Mouse (Mus musculus) heart, adult 2 months (tissue): ENCODE measurements around the gene Gm44511. TPM values are rescaled to one million over a fixed set of nuclear protein-coding genes. Genes with fewer than 3 reads are reported as not detected.
"Not testable (repeated sequence)": the region's sequence is repeated elsewhere in the genome, so short reads cannot be mapped to it uniquely, and the experiment has no call there.

Source experiments
- DNase-seq, 2 experiments: peaks; one replicate each; pipeline ENCODE4 v3.0.0; 2021
- H3K27ac ChIP-seq: fragments of 200-600 bp; 2 replicates; pipeline ENCODE4 v1.8.1; 2022
- H3K27me3 ChIP-seq: fragments of 200-500 bp; 2 replicates; pipeline ENCODE4 v1.6.1; 2012; ENCODE audit warnings: mild to moderate bottlenecking, low read length, inconsistent platforms, mixed read lengths; ENCODE audit not compliant: control insufficient read depth, insufficient read depth
- H3K36me3 ChIP-seq: fragments of 200-500 bp; 2 replicates; pipeline ENCODE4 v1.6.1; 2012; ENCODE audit warnings: low read length, inconsistent platforms; ENCODE audit not compliant: control insufficient read depth, insufficient read depth
- H3K4me1 ChIP-seq: fragments of 200-500 bp; 2 replicates; pipeline ENCODE4 v1.6.1; 2011; ENCODE audit warnings: low read length; ENCODE audit not compliant: control insufficient read depth, insufficient read depth
- H3K4me3 ChIP-seq: fragments of 200-600 bp; 2 replicates; pipeline ENCODE4 v1.8.1; 2022
- H3K79me2 ChIP-seq: fragments of 200-500 bp; replicated peaks from 2 replicates; pipeline ENCODE4 v1.6.1; 2012; ENCODE audit warnings: mild to moderate bottlenecking, inconsistent platforms, low read length, moderate library complexity, mixed read lengths; ENCODE audit not compliant: control insufficient read depth, insufficient read depth
- H3K9ac ChIP-seq: fragments of 200-500 bp; 2 replicates; pipeline ENCODE4 v1.6.1; 2012; ENCODE audit warnings: low read depth, mild to moderate bottlenecking, control low read depth, inconsistent platforms, low read length, mixed read lengths
- CTCF ChIP-seq: fragments of 200-600 bp; IDR thresholded peaks from 2 replicates; pipeline ENCODE4 v1.8.1; 2022; ENCODE audit warnings: antibody characterized with exemption, mild to moderate bottlenecking, moderate library complexity
- EP300 ChIP-seq: fragments of 200-500 bp; IDR thresholded peaks from 2 replicates; pipeline ENCODE4 v1.6.1; 2011; ENCODE audit warnings: low read depth, low read length, control low read depth; ENCODE audit not compliant: insufficient read depth
- POLR2A ChIP-seq: fragments of 200-500 bp; IDR thresholded peaks from 2 replicates; pipeline ENCODE4 v1.6.1; 2011; ENCODE audit warnings: mild to moderate bottlenecking, low read depth, low read length, control low read depth; ENCODE audit not compliant: insufficient read depth
- WGBS: fragments of 180-500 bp; shearing (Covaris S2); methylation state at CpG from one replicate; pipeline ENCODE4 v1.1.7; 2018; 5-methylcytosine and 5-hydroxymethylcytosine counted together
- intact Hi-C: fragments of 180-260 bp; cut with DNase I; formaldehyde crosslinking; loops from one replicate; pipeline ENCODE4 v1.15.1; 2025
- polyA plus RNA-seq: library from polyadenylated mRNA; depleted of rRNA; stranded (reverse); fragments of >200 nt; gene quantifications from 2 replicates; pipeline ENCODE4 v1.2.3, GENCODE M21; 2012
- total RNA-seq, 2 experiments: library from RNA; stranded (reverse); gene quantifications; 2 replicates each; pipeline ENCODE4 v1.2.3; 2021

Gene Gm44511
- total and polyA plus RNA-seq, 3 experiments: 0.86 TPM; not detected in 2

- H3K9ac ChIP-seq: peak overlapping the region; percentile 96
- no peaks in the 10 kb centered on the region for H3K36me3 ChIP-seq
- peak; percentile 79 to 83 for DNase-seq
- intact Hi-C loops: loop anchor here (2.0 to 5.0 kb wide), 2 partner anchors 13 to 406 kb away; partner anchors contain the start of gene Fkbp4
- H3K79me2 ChIP-seq: no peaks in the 10 kb centered on the region
- peak overlapping the region; percentile 96 for H3K27ac ChIP-seq
- TF ChIP-seq CTCF (no peak), EP300 (no peak), POLR2A (peak; percentile 62; the same call in 1 of the 2 replicates)
- H3K4me3 ChIP-seq: peak overlapping the region; percentile 86
- peaks cover 5% of the 10 kb centered on the region; the same call in 1 of the 2 replicates for H3K4me1 ChIP-seq
- WGBS: under 1% methylated on average over 22 of the region's 22 CpGs
- H3K27me3 ChIP-seq: no peaks in the 10 kb centered on the region
Observed at GRCm38 (mm10) chr6:128843479-128843992, 17.4 kb upstream of the Gm44511 start.

- peak overlapping the region; percentile 96 for H3K9ac ChIP-seq
- peak overlapping the region; percentile 96 for H3K27ac ChIP-seq
- peaks cover 5% of the 10 kb centered on the region; the same call in 1 of the 2 replicates for H3K4me1 ChIP-seq
- under 1% methylated on average over 44 of the region's 44 CpGs for WGBS
- peak; percentile 72 for TF ChIP-seq POLR2A
- peak; percentile 90 for TF ChIP-seq EP300
- peak; percentile 40 for TF ChIP-seq CTCF
- H3K36me3 ChIP-seq: no peaks in the 10 kb centered on the region
- intact Hi-C loops: loop anchor here (2.0 to 5.0 kb wide), 2 partner anchors 14 to 406 kb away; partner anchors contain the start of gene Fkbp4
- peak; percentile 92 to 93 for DNase-seq
- peak overlapping the region; percentile 86 for H3K4me3 ChIP-seq
- no peaks in the 10 kb centered on the region for H3K27me3 ChIP-seq
- no peaks in the 10 kb centered on the region for H3K79me2 ChIP-seq
Observed at GRCm38 (mm10) chr6:128842945-128843478, 16.9 kb upstream of the Gm44511 start.

DNA sequence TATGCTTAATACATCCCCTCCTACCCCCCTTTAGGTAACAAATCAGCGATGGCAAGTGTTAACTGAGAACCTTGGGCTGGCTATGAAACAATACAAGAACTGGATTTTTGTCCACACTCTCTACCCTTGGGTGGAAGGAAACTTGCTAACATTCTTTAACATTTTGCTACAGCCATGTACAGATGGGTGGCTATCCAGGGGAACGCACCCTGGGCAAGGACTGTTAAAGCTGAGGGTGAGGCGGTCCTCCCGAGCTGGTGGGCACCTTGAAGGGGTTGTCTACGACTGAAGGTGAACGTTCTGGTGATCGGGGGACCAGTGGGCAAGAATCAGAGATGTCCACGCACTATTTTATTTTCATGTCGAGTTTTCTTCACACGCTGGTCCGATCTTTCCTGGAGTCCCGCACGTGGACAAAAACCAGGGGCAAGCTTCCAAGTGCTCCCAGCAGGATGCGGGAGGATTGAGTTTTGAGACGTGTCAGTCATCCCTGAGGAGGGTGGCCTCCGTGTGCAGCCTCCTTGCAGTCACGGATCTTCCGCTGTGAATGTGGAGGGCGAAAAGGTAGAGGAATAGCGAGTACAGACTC lies 16.3 kb upstream of the Gm44511 start:
- Histone ChIP-seq H3K9ac (peak overlapping the region; percentile 95), H3K4me3 (peak overlapping the region; percentile 86), H3K79me2 (no peaks in the 10 kb centered on the region), H3K27ac (peak overlapping the region; percentile 96), H3K27me3 (no peaks in the 10 kb centered on the region), H3K36me3 (no peaks in the 10 kb centered on the region), H3K4me1 (peaks cover 6% of the 10 kb centered on the region; the same call in 1 of the 2 replicates)
- intact Hi-C loops: loop anchor here (2.0 to 5.0 kb wide), 2 partner anchors 14 to 405 kb away; partner anchors contain the start of gene Fkbp4
- TF ChIP-seq EP300 (no peak), CTCF (no peak), POLR2A (no peak)
- under 1% methylated on average over 20 of the region's 20 CpGs for WGBS
- DNase-seq: no peak

DNA sequence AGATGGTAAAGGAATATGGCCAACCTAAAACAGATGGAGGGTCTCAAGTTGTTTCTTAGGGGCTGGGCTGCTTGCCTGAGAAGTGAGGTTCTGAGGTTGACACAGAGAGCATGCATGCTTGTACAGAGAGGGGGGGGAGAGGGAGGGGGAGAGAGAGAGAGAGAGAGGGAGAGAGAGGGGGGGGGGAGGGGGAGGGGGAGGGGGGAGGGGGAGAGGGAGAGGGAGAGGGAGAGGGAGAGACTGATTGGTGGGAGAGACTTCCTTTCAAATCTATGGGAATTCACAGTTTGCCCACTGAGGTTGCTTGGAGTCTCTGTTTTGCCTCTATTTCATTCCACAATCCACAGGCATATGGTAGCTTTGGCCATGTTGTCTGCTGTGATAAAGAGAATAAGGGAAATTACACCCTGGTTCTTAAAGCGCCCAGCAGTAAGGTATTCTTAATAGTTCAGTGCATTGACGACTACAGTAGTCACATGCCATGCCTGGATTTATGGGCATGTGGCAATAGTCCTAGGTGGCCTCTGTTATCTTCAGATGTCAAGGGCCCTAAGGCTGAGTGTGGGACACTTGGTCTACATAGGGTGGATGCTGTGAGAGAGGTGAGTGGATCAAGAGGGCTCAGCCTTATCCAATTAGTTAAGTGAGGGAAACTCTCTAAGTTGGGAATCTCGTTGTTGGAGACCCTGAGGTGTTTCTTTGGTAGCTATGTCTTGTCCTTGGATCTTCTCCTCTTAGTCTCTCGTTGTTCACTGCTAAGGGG lies 15.4 kb upstream of the Gm44511 start:
- no peaks in the 10 kb centered on the region for H3K36me3 ChIP-seq
- peaks cover 6% of the 10 kb centered on the region; the same call in 1 of the 2 replicates for H3K4me1 ChIP-seq
- no peak overlapping the region for H3K27ac ChIP-seq
- no peak for DNase-seq
- WGBS: 58% methylated on average over 4 of the region's 4 CpGs
- no peaks in the 10 kb centered on the region for H3K27me3 ChIP-seq
- no peak overlapping the region for H3K9ac ChIP-seq
- TF ChIP-seq CTCF (no peak), EP300 (no peak), POLR2A (no peak)
- H3K79me2 ChIP-seq: no peaks in the 10 kb centered on the region
- intact Hi-C loops: loop anchor here (2.0 to 5.0 kb wide), 3 partner anchors 15 to 404 kb away; partner anchors contain the start of gene Fkbp4
- H3K4me3 ChIP-seq: no peak overlapping the region

DNA sequence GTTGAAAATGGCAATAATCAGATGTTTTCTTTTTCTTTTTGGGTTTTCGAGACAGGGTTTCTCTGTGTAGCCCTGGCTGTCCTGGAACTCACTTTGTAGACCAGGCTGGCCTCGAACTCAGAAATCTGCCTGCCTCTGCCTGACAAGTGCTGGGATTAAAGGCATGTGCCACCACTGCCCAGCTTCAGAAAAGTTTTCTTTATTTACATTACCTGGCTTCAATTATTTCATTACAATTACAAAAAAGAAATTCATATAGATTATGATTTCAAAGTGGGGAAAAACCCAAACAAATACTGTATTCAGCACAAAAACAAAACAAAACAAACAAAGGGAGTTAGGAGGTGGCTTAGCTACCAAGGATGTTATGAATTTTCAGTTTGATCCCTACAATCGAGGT lies 14.6 kb upstream of the Gm44511 start:
- WGBS: 79% methylated on average over 3 of the region's 3 CpGs
- H3K9ac ChIP-seq, H3K79me2 ChIP-seq, H3K36me3 ChIP-seq, H3K27ac ChIP-seq, H3K4me1 ChIP-seq, H3K27me3 ChIP-seq, DNase-seq, H3K4me3 ChIP-seq: not testable (repeated sequence)
- intact Hi-C loops: loop anchor here (2.0 to 5.0 kb wide), 2 partner anchors 104 to 403 kb away; partner anchors contain the start of gene Fkbp4
